In the genomic region with DNA sequence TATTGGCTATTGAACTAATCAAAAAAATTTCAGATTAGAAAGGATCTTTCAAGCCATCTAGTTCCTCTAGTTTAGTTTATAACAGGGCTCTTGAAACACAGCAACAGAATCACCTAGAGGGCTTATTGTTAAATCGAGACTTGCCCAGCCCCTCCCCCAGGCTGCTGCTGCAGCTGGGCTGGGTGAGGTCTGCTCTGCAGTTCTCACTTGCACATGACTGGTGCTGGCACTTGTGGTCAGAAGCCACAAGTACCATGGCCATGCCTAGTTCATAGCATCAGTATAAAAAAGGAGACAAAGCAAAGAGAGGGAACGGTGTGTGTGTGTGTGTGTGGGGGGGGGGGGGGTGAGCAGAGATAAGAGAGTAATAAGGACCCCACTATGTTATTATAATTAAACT, we compare ENCODE assay signal across 11 mouse cellular contexts. TPM values are rescaled to one million over a fixed set of nuclear protein-coding genes. Genes with fewer than 3 reads are reported as not detected.
DNase-seq lines count a peak whose midpoint lies in the region; ATAC-seq and TF ChIP-seq lines count a peak whose summit lies in the region.
"Had no signal": no experiment of that assay in that cellular context is flagged by ENCODE, and none has a peak within 500 bp of the region (broad histone marks: within the 10 kb centered on the region; RNA-seq: fewer than 3 reads in every experiment).

No protein-coding gene starts in this region.

- DNase-seq in heart, postnatal 25 days (ENCODE audit: low spot score) = no peak
- no peak for DNase-seq in layer of hippocampus, adult 9-11 months
- DNase-seq in ovary, adult 18-20 months (ENCODE audit: low spot score) = no peak
- DNase-seq in left cerebral cortex, postnatal 4 days = no peak
- DNase-seq: cerebellum, adult 9-11 months had no signal

- TF ChIP-seq CTCF in ES-Bruce4 (IDR thresholded peaks at IDR 0.05; ENCODE audit: low read depth, low read length) = no peak

- ATAC-seq in heart, embryonic 16.5 days (replicated peaks; ENCODE audit: extremely low read depth, insufficient read depth, low FRiP score) = peak; percentile 75
- ATAC-seq in hindbrain, embryonic 12.5 days (ENCODE audit: low FRiP score) = peak; percentile 36; the same call in 1 of the 2 replicates
- peak; percentile 73; the same call in 1 of the 2 replicates for ATAC-seq in neutrophil, adult 5-6 weeks (ENCODE audit: extremely low read depth, insufficient number of reproducible peaks, low FRiP score, poor library complexity, severe bottlenecking)

- no peak overlapping the region for H3K4me3 ChIP-seq in heart, embryonic 16.5 days (ENCODE audit: low read length)
- H3K4me3 ChIP-seq in ES-Bruce4 (ENCODE audit: low read depth, low read length) = no peak overlapping the region
- no peak overlapping the region for H3K4me3 ChIP-seq in hindbrain, embryonic 12.5 days
- H3K4me3 ChIP-seq: heart, embryonic 12.5 days had no signal

- H3K4me1 ChIP-seq in heart, embryonic 16.5 days (ENCODE audit: control insufficient read depth, insufficient read depth, low read length) = no peaks in the 10 kb centered on the region
- H3K4me1 ChIP-seq in ES-Bruce4 (ENCODE audit: control insufficient read depth, insufficient read depth, low read length) = peaks cover 2% of the 10 kb centered on the region
- peaks cover 25% of the 10 kb centered on the region for H3K4me1 ChIP-seq in hindbrain, embryonic 12.5 days

- no peaks in the 10 kb centered on the region for H3K9me3 ChIP-seq in heart, embryonic 16.5 days (replicated peaks; ENCODE audit: control insufficient read depth, low read length)
- H3K9me3 ChIP-seq in ES-Bruce4 (replicated peaks; ENCODE audit: control insufficient read depth, insufficient read depth, low read length, poor library complexity, severe bottlenecking) = no peaks in the 10 kb centered on the region
- H3K9me3 ChIP-seq in hindbrain, embryonic 12.5 days (replicated peaks) = no peaks in the 10 kb centered on the region
- H3K9me3 ChIP-seq: heart, embryonic 12.5 days had no signal

- no peaks in the 10 kb centered on the region for H3K27me3 ChIP-seq in heart, embryonic 16.5 days (ENCODE audit: control insufficient read depth, insufficient read depth, low read length)
- no peaks in the 10 kb centered on the region for H3K27me3 ChIP-seq in ES-Bruce4 (ENCODE audit: control insufficient read depth, insufficient read depth, low read length, poor library complexity, severe bottlenecking)
- H3K27me3 ChIP-seq in hindbrain, embryonic 12.5 days = no peaks in the 10 kb centered on the region

- no peak for TF ChIP-seq POLR2A in ES-Bruce4 (IDR thresholded peaks at IDR 0.05; ENCODE audit: insufficient read depth, low read length)

- peak; percentile 57; the same call in 1 of the 2 replicates for TF ChIP-seq EP300 in ES-Bruce4 (IDR thresholded peaks at IDR 0.05; ENCODE audit: insufficient read depth, low read depth, low read length)

- H3K27ac ChIP-seq in heart, embryonic 16.5 days (ENCODE audit: low read length) = no peak overlapping the region
- 0 out of 2 replicates have a peak overlapping the region, but pooled peaks have one; percentile 30 for H3K27ac ChIP-seq in ES-Bruce4 (ENCODE audit: insufficient read depth, low read length)
- peak overlapping the region; percentile 83 for H3K27ac ChIP-seq in hindbrain, embryonic 12.5 days

- no peaks in the 10 kb centered on the region for H3K36me3 ChIP-seq in heart, embryonic 16.5 days (ENCODE audit: control insufficient read depth, insufficient read depth)
- H3K36me3 ChIP-seq in ES-Bruce4 (ENCODE audit: control insufficient read depth, insufficient read depth, low read length, poor library complexity, severe bottlenecking) = no peaks in the 10 kb centered on the region
- H3K36me3 ChIP-seq in hindbrain, embryonic 12.5 days = no peaks in the 10 kb centered on the region
- H3K36me3 ChIP-seq: heart, embryonic 12.5 days had no signal

- no peak overlapping the region for H3K4me2 ChIP-seq in heart, embryonic 16.5 days (ENCODE audit: low read depth, low read length)
- H3K4me2 ChIP-seq in hindbrain, embryonic 12.5 days (replicated peaks) = no peak overlapping the region
- H3K4me2 ChIP-seq: heart, embryonic 12.5 days; liver, embryonic 11.5 days had no signal

- WGBS in heart, embryonic 16.5 days = 44% methylated on average over 2 of the region's 2 CpGs
- WGBS in hindbrain, embryonic 12.5 days = 42% methylated on average over 2 of the region's 2 CpGs

- no peak overlapping the region for H3K9ac ChIP-seq in heart, embryonic 16.5 days (ENCODE audit: low read length)
- no peak overlapping the region for H3K9ac ChIP-seq in ES-Bruce4 (ENCODE audit: low read depth, poor library complexity, severe bottlenecking)
- no peak overlapping the region for H3K9ac ChIP-seq in hindbrain, embryonic 12.5 days
- H3K9ac ChIP-seq: heart, embryonic 12.5 days had no signal

- intact Hi-C loops in heart, postnatal 25 days (cut with DNase I) = no loop called here
- intact Hi-C loops in left cerebral cortex, postnatal 4 days (cut with DNase I) = no loop called here

RNA-seq across cellular contexts. Expression of a gene that starts 15.7 kb away (rescaled TPM):
- 0.64 and 0.99 TPM in 2 replicates for polyA plus RNA-seq in heart, embryonic 16.5 days (2015; fragmentation: Nextera tagmentation; extraction: Ambion mirVana)
- total RNA-seq in heart, postnatal 25 days (2021) = 1 to 10 TPM in 1 of 2 experiments, under 1 TPM in 1; 0.75 to 2.1 TPM
- polyA plus RNA-seq in ES-Bruce4 (2011; ENCODE audit: insufficient read depth, insufficient read length, low read depth, missing spikeins) = 0.55 and 0.61 TPM in 2 replicates
- 47.6 and 49.4 TPM in 2 replicates for polyA plus RNA-seq in hindbrain, embryonic 12.5 days (2016; fragmentation: Nextera tagmentation; extraction: Ambion mirVana)
- total RNA-seq in neutrophil, adult 5-6 weeks (2017) = not detected in 2 replicates
- 10 to 100 TPM; 94.8 to 96.6 TPM for total RNA-seq in left cerebral cortex, postnatal 4 days (2021)

Comparison
In these comparisons a context has a peak if more than half of its experiments do, and no peak if none do; other contexts are left out.
1. RNA of a gene that starts 15.7 kb away (total RNA-seq): 94.8 to 96.6 TPM in left cerebral cortex, postnatal 4 days; 0.75 to 2.1 TPM in heart, postnatal 25 days and not detected in neutrophil, adult 5-6 weeks; every median in the first group is over 10 times any median in the second.
2. Peak in every context shown above with its lines, with median percentiles within 50 percentile points of each other: ATAC-seq.